Mouse (Mus musculus) stomach, embryonic 14.5 days (tissue): Measurements from ENCODE around the gene Lrp1. TPM values are rescaled to one million over a fixed set of nuclear protein-coding genes. Genes with fewer than 3 reads are reported as not detected.

Experiments
- ATAC-seq: fragments of 200-750 bp; cut with Nextera tagmentation; 2 replicates; pipeline ENCODE4 v1.8.0; 2017; ENCODE audit warnings: low read depth, moderate TSS enrichment; ENCODE audit not compliant: insufficient number of reproducible peaks, insufficient read depth, low FRiP score
- H3K27ac ChIP-seq: fragments of 300-500 bp; sonication (generic); 2 replicates; pipeline ENCODE4 v1.5.1; 2014; ENCODE audit warnings: mild to moderate bottlenecking, low read length, moderate library complexity, mixed read lengths
- H3K27me3 ChIP-seq: fragments of 300-500 bp; sonication (generic); 2 replicates; pipeline ENCODE4 v1.6.1; 2014; ENCODE audit warnings: low read length, control low read depth, mixed read lengths; ENCODE audit not compliant: control insufficient read depth, insufficient read depth
- H3K36me3 ChIP-seq: fragments of 300-500 bp; sonication (generic); 2 replicates; pipeline ENCODE4 v1.6.1; 2014; ENCODE audit warnings: mild to moderate bottlenecking, control low read depth, low read length, moderate library complexity, mixed read lengths; ENCODE audit not compliant: control insufficient read depth, insufficient read depth
- H3K4me1 ChIP-seq: fragments of 300-500 bp; sonication (generic); 2 replicates; pipeline ENCODE4 v1.6.1; 2014; ENCODE audit warnings: low read length, control low read depth, mixed read lengths; ENCODE audit not compliant: control insufficient read depth, insufficient read depth
- H3K4me2 ChIP-seq: fragments of 300-500 bp; sonication (generic); replicated peaks from 2 replicates; pipeline ENCODE4 v1.6.1; 2014; ENCODE audit warnings: low read depth, low read length, control low read depth
- H3K4me3 ChIP-seq: fragments of 300-500 bp; sonication (generic); 2 replicates; pipeline ENCODE4 v1.5.1; 2014; ENCODE audit warnings: low read depth, low read length, control low read depth
- H3K9ac ChIP-seq: fragments of 300-500 bp; sonication (generic); replicated peaks from 2 replicates; pipeline ENCODE4 v1.6.1; 2014; ENCODE audit warnings: low read depth, mild to moderate bottlenecking, control low read depth, low read length, moderate library complexity, mixed read lengths
- H3K9me3 ChIP-seq: fragments of 300-500 bp; sonication (generic); 2 replicates; pipeline ENCODE4 v1.6.1; 2016; ENCODE audit warnings: low read depth, low read length, control low read depth; ENCODE audit not compliant: control insufficient read depth
- WGBS: fragments of 180-500 bp; shearing (Covaris S2); extraction: QIAGEN DNeasy Blood & Tissue Kit; methylation state at CpG from one replicate; pipeline ENCODE4 v1.1.7; 2014; 5-methylcytosine and 5-hydroxymethylcytosine counted together
- polyA plus RNA-seq: library from polyadenylated mRNA; unstranded; fragments of >200 nt; fragmentation: Nextera tagmentation; extraction: Ambion mirVana; gene quantifications from 2 replicates; pipeline ENCODE4 v1.2.1, GENCODE M21; 2014

The Lrp1 gene
- polyA plus RNA-seq, 1 experiment from 2014 or later = 98.0 TPM

- no peak overlapping the region for H3K27ac ChIP-seq
- no peak overlapping the region for H3K4me3 ChIP-seq
- H3K4me2 ChIP-seq = no peak overlapping the region
- peaks cover 11% of the 10 kb centered on the region; the same call in 1 of the 2 replicates for H3K4me1 ChIP-seq
- peaks cover 31% of the 10 kb centered on the region for H3K27me3 ChIP-seq
- 0 out of 2 replicates have a peak, but pooled peaks have one; percentile 21 for ATAC-seq
- WGBS = 30% methylated on average over 7 of the region's 7 CpGs
- H3K36me3 ChIP-seq = peaks cover 45% of the 10 kb centered on the region
- no peak overlapping the region for H3K9ac ChIP-seq
- H3K9me3 ChIP-seq = no peaks in the 10 kb centered on the region
Measured at GRCm38 (mm10) chr10:127537854-127538583, 82.9 kb downstream of the Lrp1 start.

GRCm38 (mm10) chr10:127536586-127537314 lies 84.2 kb downstream of the Lrp1 start:
- no peak overlapping the region for H3K4me2 ChIP-seq
- H3K9ac ChIP-seq = no peak overlapping the region
- H3K4me3 ChIP-seq = no peak overlapping the region
- H3K36me3 ChIP-seq = peaks cover 32% of the 10 kb centered on the region
- H3K4me1 ChIP-seq = peaks cover 11% of the 10 kb centered on the region; the same call in 1 of the 2 replicates
- H3K9me3 ChIP-seq = no peaks in the 10 kb centered on the region
- H3K27ac ChIP-seq = no peak overlapping the region
- ATAC-seq = no peak
- peaks cover 42% of the 10 kb centered on the region for H3K27me3 ChIP-seq
- 16% methylated on average over 8 of the region's 8 CpGs for WGBS

GRCm38 (mm10) chr10:127534929-127535384 lies 86.0 kb downstream of the Lrp1 start:
- Histone ChIP-seq H3K27ac (no peak overlapping the region), H3K4me3 (peak overlapping the region; percentile 45), H3K4me1 (peaks cover 11% of the 10 kb centered on the region; the same call in 1 of the 2 replicates), H3K27me3 (peaks cover 59% of the 10 kb centered on the region), H3K36me3 (peaks cover 15% of the 10 kb centered on the region; the same call in 1 of the 2 replicates), H3K4me2 (peak overlapping the region; percentile 68), H3K9ac (no peak overlapping the region), H3K9me3 (no peaks in the 10 kb centered on the region)
- ATAC-seq = no peak
- WGBS = under 1% methylated on average over 29 of the region's 30 CpGs

GRCm38 (mm10) chr10:127534036-127534928 lies 86.7 kb downstream of the Lrp1 start, which contains the start of gene Nxph4:
Nxph4 (minus strand) TSS chr10:127534559.
- under 1% methylated on average over 70 of the region's 78 CpGs for WGBS
- Histone ChIP-seq H3K4me2 (peak within 1 kb of the TSS; percentile 68), H3K4me3 (peak within 1 kb of the TSS; percentile 45), H3K9me3 (no peaks in the 10 kb centered on the region), H3K27me3 (peaks cover 66% of the 10 kb centered on the region), H3K27ac (no peak within 1 kb of the TSS), H3K36me3 (peaks cover 12% of the 10 kb centered on the region; the same call in 1 of the 2 replicates), H3K4me1 (peaks cover 11% of the 10 kb centered on the region; the same call in 1 of the 2 replicates), H3K9ac (no peak within 1 kb of the TSS; the same call in 1 of the 2 replicates)
- 0 out of 2 replicates have a peak, but pooled peaks have one; percentile 35 for ATAC-seq

- peaks cover 92% of the 10 kb centered on the region for H3K27me3 ChIP-seq
- no peak for ATAC-seq
- WGBS = 1% methylated on average over 4 of the region's 4 CpGs
- no peak overlapping the region for H3K4me3 ChIP-seq
- H3K36me3 ChIP-seq = no peaks in the 10 kb centered on the region
- peaks cover 12% of the 10 kb centered on the region; the same call in 1 of the 2 replicates for H3K4me1 ChIP-seq
- H3K4me2 ChIP-seq = no peak overlapping the region
- H3K9ac ChIP-seq = no peak overlapping the region
- H3K27ac ChIP-seq = no peak overlapping the region
- no peaks in the 10 kb centered on the region for H3K9me3 ChIP-seq
Measured at GRCm38 (mm10) chr10:127531548-127531947, 89.4 kb downstream of the Lrp1 start.

GRCm38 (mm10) chr10:127530945-127531344 lies 90.0 kb downstream of the Lrp1 start:
- no peak for ATAC-seq
- H3K36me3 ChIP-seq = no peaks in the 10 kb centered on the region
- H3K4me2 ChIP-seq = no peak overlapping the region; the same call in 1 of the 2 replicates
- peaks cover 93% of the 10 kb centered on the region for H3K27me3 ChIP-seq
- H3K4me3 ChIP-seq = 0 out of 2 replicates have a peak overlapping the region, but pooled peaks have one; percentile 10
- no peaks in the 10 kb centered on the region for H3K9me3 ChIP-seq
- 2% methylated on average over 20 of the region's 25 CpGs for WGBS
- H3K4me1 ChIP-seq = peaks cover 18% of the 10 kb centered on the region
- no peak overlapping the region for H3K9ac ChIP-seq
- H3K27ac ChIP-seq = no peak overlapping the region

- no peak for ATAC-seq
- H3K4me1 ChIP-seq = peaks cover 7% of the 10 kb centered on the region
- no peak overlapping the region for H3K27ac ChIP-seq
- H3K4me3 ChIP-seq = no peak overlapping the region
- no peak overlapping the region for H3K4me2 ChIP-seq
- 4% methylated on average over 17 of the region's 17 CpGs for WGBS
- H3K9ac ChIP-seq = no peak overlapping the region
- H3K27me3 ChIP-seq = peaks cover 80% of the 10 kb centered on the region
- no peaks in the 10 kb centered on the region for H3K36me3 ChIP-seq
- H3K9me3 ChIP-seq = no peaks in the 10 kb centered on the region
Measured at GRCm38 (mm10) chr10:127527481-127527880, 93.5 kb downstream of the Lrp1 start.
